Mouse (Mus musculus) lung, postnatal 0 days (tissue): ENCODE data around the gene Ndufs7.

Experiments used
- CTCF ChIP-seq: IDR thresholded peaks from 2 replicates; pipeline ENCODE4 v1.5.1; 2016; ENCODE audit warnings: antibody characterized with exemption, mild to moderate bottlenecking
- EP300 ChIP-seq: IDR thresholded peaks from 2 replicates; pipeline ENCODE4 v1.6.1; 2016; ENCODE audit warnings: antibody characterized with exemption, mild to moderate bottlenecking, control low read depth

- TF ChIP-seq CTCF (no peak), EP300 (no peak)
Measured at GRCm38 (mm10) chr10:80278390-80278789, 29.5 kb downstream of the Ndufs7 start.
